Mouse (Mus musculus) limb, embryonic 15.5 days (tissue): ENCODE data around the gene Nup85. TPM values are rescaled to one million over a fixed set of nuclear protein-coding genes. Genes with fewer than 3 reads are reported as not detected.

Source experiments
- ATAC-seq: fragments of 200-750 bp; cut with Nextera tagmentation; 2 replicates; pipeline ENCODE4 v1.8.0; 2017; ENCODE audit warnings: low read depth, moderate TSS enrichment; ENCODE audit not compliant: insufficient number of reproducible peaks, low FRiP score, low TSS enrichment
- H3K27ac ChIP-seq: fragments of 300-500 bp; sonication (generic); 2 replicates; pipeline ENCODE4 v1.5.1; 2015; ENCODE audit warnings: moderate library complexity, mild to moderate bottlenecking, inconsistent platforms
- H3K27me3 ChIP-seq: fragments of 300-500 bp; sonication (generic); 2 replicates; pipeline ENCODE4 v1.6.1; 2015; ENCODE audit warnings: inconsistent platforms
- H3K36me3 ChIP-seq: fragments of 300-500 bp; sonication (generic); 2 replicates; pipeline ENCODE4 v1.6.1; 2015; ENCODE audit warnings: inconsistent platforms
- H3K4me1 ChIP-seq: fragments of 300-500 bp; sonication (generic); 2 replicates; pipeline ENCODE4 v1.6.1; 2015; ENCODE audit warnings: inconsistent platforms
- H3K4me2 ChIP-seq: fragments of 300-500 bp; sonication (generic); 2 replicates; pipeline ENCODE4 v1.6.1; 2015; ENCODE audit warnings: mild to moderate bottlenecking, inconsistent platforms
- H3K4me3 ChIP-seq: fragments of 300-500 bp; sonication (generic); 2 replicates; pipeline ENCODE4 v1.5.1; 2015; ENCODE audit warnings: mild to moderate bottlenecking, inconsistent platforms
- H3K9ac ChIP-seq: fragments of 300-500 bp; sonication (generic); 2 replicates; pipeline ENCODE4 v1.6.1; 2015; ENCODE audit warnings: inconsistent platforms
- H3K9me3 ChIP-seq: fragments of 300-500 bp; sonication (generic); 2 replicates; pipeline ENCODE4 v1.6.1; 2016; ENCODE audit warnings: inconsistent platforms
- WGBS: fragments of 180-500 bp; shearing (Covaris S2); methylation state at CpG from one replicate; pipeline ENCODE4 v1.1.7; 2015; 5-methylcytosine and 5-hydroxymethylcytosine counted together
- polyA plus RNA-seq: library from polyadenylated mRNA; unstranded; fragments of >200 nt; fragmentation: Nextera tagmentation; extraction: Ambion mirVana; gene quantifications from 2 replicates; pipeline ENCODE4 v1.2.1, GENCODE M21; 2015

Gene Nup85
- polyA plus RNA-seq, 1 experiment from 2014 or later = 146 TPM

DNA sequence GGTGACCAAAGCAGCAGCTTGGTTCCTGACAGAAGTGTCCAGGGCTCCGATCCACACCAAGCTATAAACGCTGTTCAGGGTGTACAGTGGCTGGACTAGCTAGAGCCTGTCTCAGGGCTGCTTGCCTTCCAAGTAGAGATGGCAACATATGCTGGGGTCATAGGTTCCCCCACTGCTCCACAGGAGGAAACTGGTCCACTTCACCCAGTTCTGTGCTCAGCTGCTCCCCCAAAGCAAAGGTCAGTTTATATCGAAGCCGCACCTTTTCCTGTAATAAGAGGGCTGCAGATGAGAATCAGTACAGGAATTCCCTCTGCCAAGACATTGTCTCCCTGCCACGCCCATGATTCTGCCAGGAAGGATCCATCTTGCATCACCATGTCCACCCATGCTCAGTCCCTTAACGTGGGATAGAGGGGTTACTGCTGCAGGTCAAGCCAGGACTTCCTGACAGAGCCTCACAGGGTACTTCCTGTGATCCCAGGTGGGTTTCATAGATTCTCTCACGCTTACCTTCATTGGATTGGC, 21.4 kb downstream of the Nup85 start:
- 91% methylated on average over 7 of the region's 7 CpGs for WGBS
- ATAC-seq = no peak
- H3K4me1 ChIP-seq = no peaks in the 10 kb centered on the region
- no peaks in the 10 kb centered on the region for H3K27me3 ChIP-seq
- H3K9ac ChIP-seq = no peak overlapping the region
- H3K4me2 ChIP-seq = no peak overlapping the region
- H3K27ac ChIP-seq = no peak overlapping the region; the same call in 1 of the 2 replicates
- H3K4me3 ChIP-seq = no peak overlapping the region
- peaks cover 95% of the 10 kb centered on the region for H3K36me3 ChIP-seq
- H3K9me3 ChIP-seq = no peaks in the 10 kb centered on the region

DNA sequence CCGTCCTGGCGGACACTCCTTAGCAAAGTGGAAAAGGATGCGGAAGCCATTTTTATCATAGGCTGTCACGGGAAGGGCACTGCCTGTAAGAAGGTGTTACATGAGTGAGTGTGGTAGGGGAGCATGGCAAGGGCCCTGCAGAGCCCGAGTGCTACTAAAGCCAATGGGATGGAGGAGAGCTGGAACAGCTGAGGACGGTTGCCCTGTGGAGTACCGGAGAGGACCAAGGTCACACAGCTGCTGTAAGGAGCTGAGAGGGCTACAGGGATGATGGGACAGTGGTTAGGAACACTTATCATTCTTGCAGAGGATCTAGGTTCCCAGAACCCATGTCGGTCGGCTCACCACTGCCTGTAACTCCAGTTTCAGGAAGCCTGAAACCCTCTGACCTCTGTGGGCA, 22.2 kb downstream of the Nup85 start:
- Histone ChIP-seq H3K36me3 (peaks cover 95% of the 10 kb centered on the region), H3K9me3 (no peaks in the 10 kb centered on the region), H3K27me3 (no peaks in the 10 kb centered on the region), H3K4me3 (no peak overlapping the region), H3K9ac (no peak overlapping the region), H3K4me2 (no peak overlapping the region), H3K27ac (no peak overlapping the region), H3K4me1 (no peaks in the 10 kb centered on the region)
- ATAC-seq = no peak
- WGBS = 91% methylated on average over 9 of the region's 9 CpGs

DNA sequence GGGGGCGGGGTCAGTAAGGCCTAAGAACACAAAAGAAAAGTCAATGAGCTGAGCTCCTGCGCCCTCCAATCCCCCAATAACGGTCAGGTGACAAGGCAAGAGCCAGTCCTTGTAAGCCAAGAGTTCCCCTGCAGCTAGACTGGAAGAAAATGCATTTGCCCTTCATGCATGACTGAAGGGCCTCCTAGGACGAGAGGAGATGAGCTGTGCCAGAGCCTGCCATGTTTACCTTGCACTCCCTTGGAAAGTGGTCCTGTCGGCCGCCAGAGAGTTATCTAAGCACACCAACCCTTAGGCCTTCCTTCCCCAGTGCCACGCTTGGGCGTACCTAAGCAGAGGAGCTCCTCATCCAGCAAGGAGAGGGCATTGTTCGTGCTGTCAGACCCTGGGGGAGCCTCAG, 23.8 kb downstream of the Nup85 start:
- H3K27ac ChIP-seq = no peak overlapping the region
- 87% methylated on average over 9 of the region's 9 CpGs for WGBS
- no peaks in the 10 kb centered on the region for H3K27me3 ChIP-seq
- no peaks in the 10 kb centered on the region for H3K9me3 ChIP-seq
- H3K36me3 ChIP-seq = peaks cover 93% of the 10 kb centered on the region
- H3K4me3 ChIP-seq = no peak overlapping the region
- no peak for ATAC-seq
- no peak overlapping the region for H3K4me2 ChIP-seq
- H3K4me1 ChIP-seq = no peaks in the 10 kb centered on the region
- no peak overlapping the region for H3K9ac ChIP-seq

DNA sequence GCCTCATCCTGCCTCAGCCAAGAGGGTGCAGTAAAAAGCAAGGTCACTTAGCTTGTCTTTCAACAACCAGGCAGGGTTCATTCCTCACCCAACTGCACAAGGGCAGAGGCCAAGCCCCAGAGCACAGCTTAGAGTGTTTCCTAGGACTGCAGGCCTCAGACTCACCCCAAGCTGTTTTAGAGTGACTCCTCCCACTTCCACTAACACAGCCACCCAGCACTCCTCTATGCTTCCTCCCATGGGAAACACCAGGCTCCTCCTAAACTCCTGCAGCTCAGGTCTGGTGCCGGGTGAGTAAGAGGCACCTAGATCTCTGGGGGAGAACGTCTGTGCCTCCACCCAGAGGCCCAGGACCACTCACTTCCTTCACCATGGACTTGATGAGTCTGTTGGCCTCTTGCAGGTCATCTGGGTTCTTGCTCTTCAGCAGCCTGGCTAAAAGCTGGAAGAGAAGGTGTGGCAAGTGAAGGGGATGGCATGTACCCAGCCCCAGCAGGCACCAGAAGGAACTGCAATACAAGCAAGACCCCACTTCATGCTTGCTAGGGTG, 26.4 kb downstream of the Nup85 start:
- 87% methylated on average over 2 of the region's 2 CpGs for WGBS
- no peaks in the 10 kb centered on the region for H3K4me1 ChIP-seq
- H3K27me3 ChIP-seq = no peaks in the 10 kb centered on the region
- no peaks in the 10 kb centered on the region for H3K9me3 ChIP-seq
- H3K4me2 ChIP-seq = no peak overlapping the region
- H3K4me3 ChIP-seq = no peak overlapping the region
- no peak for ATAC-seq
- no peak overlapping the region for H3K27ac ChIP-seq
- H3K36me3 ChIP-seq = peaks cover 90% of the 10 kb centered on the region
- H3K9ac ChIP-seq = no peak overlapping the region

DNA sequence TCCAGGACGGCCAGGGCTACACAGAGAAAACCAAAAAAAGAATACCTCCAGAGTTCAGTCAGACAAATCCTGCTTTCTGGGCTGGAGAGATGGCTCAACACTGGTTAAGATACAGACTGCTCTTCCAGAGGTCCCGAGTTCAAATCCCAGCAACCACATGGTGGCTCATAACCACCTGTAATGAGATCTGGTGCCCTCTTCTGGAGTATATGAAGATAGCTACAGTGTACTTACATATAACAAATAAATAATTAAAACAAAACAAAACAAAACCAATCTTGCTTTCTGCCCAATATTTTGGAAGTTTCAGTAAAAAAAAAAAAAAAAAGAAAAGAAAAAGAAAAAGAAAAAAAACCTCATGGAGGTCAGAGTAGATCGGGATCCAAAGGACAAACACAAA, 31.0 kb downstream of the Nup85 start:
- Histone ChIP-seq H3K27ac (no peak overlapping the region), H3K4me2 (no peak overlapping the region), H3K27me3 (no peaks in the 10 kb centered on the region), H3K4me1 (peaks cover 3% of the 10 kb centered on the region; the same call in 1 of the 2 replicates), H3K4me3 (no peak overlapping the region), H3K36me3 (peaks cover 77% of the 10 kb centered on the region), H3K9me3 (no peaks in the 10 kb centered on the region), H3K9ac (no peak overlapping the region)
- no peak for ATAC-seq
- 99% methylated on average over 3 of the region's 3 CpGs for WGBS

- ATAC-seq = no peak
- peaks cover 52% of the 10 kb centered on the region for H3K36me3 ChIP-seq
- peaks cover 17% of the 10 kb centered on the region for H3K4me1 ChIP-seq
- WGBS = 92% methylated on average over 4 of the region's 4 CpGs
- no peak overlapping the region for H3K27ac ChIP-seq
- H3K4me2 ChIP-seq = no peak overlapping the region
- no peaks in the 10 kb centered on the region for H3K27me3 ChIP-seq
- no peak overlapping the region for H3K9ac ChIP-seq
- no peaks in the 10 kb centered on the region for H3K9me3 ChIP-seq
- no peak overlapping the region for H3K4me3 ChIP-seq
These were observed 34.1 kb downstream of the Nup85 start for GRCm38 (mm10) chr11:115598309-115598708.

GRCm38 (mm10) chr11:115599722-115600121, 35.5 kb downstream of the Nup85 start:
- Histone ChIP-seq H3K9me3 (no peaks in the 10 kb centered on the region), H3K4me1 (peaks cover 20% of the 10 kb centered on the region), H3K27ac (no peak overlapping the region), H3K27me3 (no peaks in the 10 kb centered on the region), H3K4me3 (no peak overlapping the region), H3K9ac (no peak overlapping the region), H3K36me3 (peaks cover 38% of the 10 kb centered on the region), H3K4me2 (no peak overlapping the region)
- no peak for ATAC-seq
- WGBS = 91% methylated on average over 7 of the region's 7 CpGs

- Histone ChIP-seq H3K4me2 (no peak overlapping the region), H3K4me1 (peaks cover 29% of the 10 kb centered on the region), H3K4me3 (no peak overlapping the region), H3K9ac (no peak overlapping the region), H3K36me3 (peaks cover 36% of the 10 kb centered on the region), H3K27ac (no peak overlapping the region), H3K27me3 (no peaks in the 10 kb centered on the region), H3K9me3 (no peaks in the 10 kb centered on the region)
- WGBS = 96% methylated on average over 14 of the region's 15 CpGs
- no peak for ATAC-seq
These were observed 36.5 kb downstream of the Nup85 start for GRCm38 (mm10) chr11:115600743-115601142.

GRCm38 (mm10) chr11:115601174-115601573, 36.9 kb downstream of the Nup85 start:
- H3K36me3 ChIP-seq = peaks cover 37% of the 10 kb centered on the region
- no peak overlapping the region for H3K9ac ChIP-seq
- WGBS = 82% methylated on average over 4 of the region's 4 CpGs
- H3K4me3 ChIP-seq = no peak overlapping the region
- peaks cover 31% of the 10 kb centered on the region for H3K4me1 ChIP-seq
- H3K27ac ChIP-seq = no peak overlapping the region
- no peaks in the 10 kb centered on the region for H3K27me3 ChIP-seq
- H3K4me2 ChIP-seq = no peak overlapping the region
- H3K9me3 ChIP-seq = no peaks in the 10 kb centered on the region
- ATAC-seq = no peak

GRCm38 (mm10) chr11:115603128-115603475, 38.9 kb downstream of the Nup85 start:
- H3K9me3 ChIP-seq = no peaks in the 10 kb centered on the region
- H3K4me1 ChIP-seq = peaks cover 31% of the 10 kb centered on the region
- peaks cover 40% of the 10 kb centered on the region for H3K36me3 ChIP-seq
- peak overlapping the region; percentile 98 for H3K4me3 ChIP-seq
- H3K4me2 ChIP-seq = peak overlapping the region; percentile 89
- ATAC-seq = no peak
- 3% methylated on average over 15 of the region's 15 CpGs for WGBS
- peak overlapping the region; percentile 99 for H3K9ac ChIP-seq
- peak overlapping the region; percentile 92 for H3K27ac ChIP-seq
- no peaks in the 10 kb centered on the region for H3K27me3 ChIP-seq

- under 1% methylated on average over 85 of the region's 93 CpGs for WGBS
- H3K27ac ChIP-seq = peak within 1 kb of the TSS; percentile 92
- H3K36me3 ChIP-seq = peaks cover 41% of the 10 kb centered on the region
- no peaks in the 10 kb centered on the region for H3K9me3 ChIP-seq
- peak within 1 kb of the TSS; percentile 99 for H3K9ac ChIP-seq
- H3K27me3 ChIP-seq = no peaks in the 10 kb centered on the region
- peak within 1 kb of the TSS; percentile 98 for H3K4me3 ChIP-seq
- H3K4me1 ChIP-seq = peaks cover 31% of the 10 kb centered on the region
- peak within 1 kb of the TSS; percentile 89 for H3K4me2 ChIP-seq
- ATAC-seq = peak; percentile 96
These were observed 39.5 kb downstream of the Nup85 start, which contains the start of the genes Mrps7 and Gga3 for GRCm38 (mm10) chr11:115603476-115604303. TSS of gene Mrps7 (plus strand) at chr11:115603925. TSS of gene Gga3 (minus strand) at chr11:115604051.

DNA sequence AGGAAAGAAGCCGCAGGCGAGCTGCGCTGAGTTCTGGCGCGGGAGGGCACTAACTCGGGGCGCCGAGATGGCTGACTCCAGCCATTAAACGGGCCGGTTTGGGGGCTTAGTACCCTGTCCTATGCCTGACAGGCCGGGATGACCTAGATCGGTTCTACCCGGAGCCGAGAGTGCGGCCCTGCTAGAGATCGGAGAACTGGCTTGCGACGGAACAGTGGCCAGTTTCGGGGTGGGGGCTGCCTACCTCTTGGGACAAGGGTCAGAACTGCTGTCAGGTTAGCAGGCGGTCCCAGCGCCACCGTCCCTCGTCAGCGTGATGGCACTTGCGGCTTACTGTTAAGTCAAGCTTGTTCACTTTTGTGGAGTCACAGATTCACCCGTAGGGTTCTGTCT, 40.1 kb downstream of the Nup85 start:
- peak; percentile 8; the same call in 1 of the 2 replicates for ATAC-seq
- under 1% methylated on average over 26 of the region's 26 CpGs for WGBS

More for the DNA sequence above, 40.1 kb downstream of the Nup85 start:
- no peaks in the 10 kb centered on the region for H3K9me3 ChIP-seq
- H3K9ac ChIP-seq = peak overlapping the region; percentile 99
- H3K4me2 ChIP-seq = peak overlapping the region; percentile 89
- H3K36me3 ChIP-seq = peaks cover 43% of the 10 kb centered on the region
- H3K27me3 ChIP-seq = no peaks in the 10 kb centered on the region
- peaks cover 31% of the 10 kb centered on the region for H3K4me1 ChIP-seq
- peak overlapping the region; percentile 98 for H3K4me3 ChIP-seq
- H3K27ac ChIP-seq = peak overlapping the region; percentile 92
